Mouse (Mus musculus) brain, embryonic 14.5 days (tissue): ENCODE results near the gene Shroom3. TPM values are rescaled to one million over a fixed set of nuclear protein-coding genes. Genes with fewer than 3 reads are reported as not detected.
A peak's percentile ranks its signal among the peaks of the same experiment; 100 is the strongest.

ENCODE experiments used
- DNase-seq: peaks from one replicate; pipeline ENCODE4 v3.0.0-alpha.2; 2011; ENCODE audit warnings: low read depth
- CTCF ChIP-seq: fragments of 200-500 bp; IDR thresholded peaks from 2 replicates; pipeline ENCODE4 v1.5.1; 2012; ENCODE audit warnings: inconsistent platforms, mild to moderate bottlenecking, moderate library complexity, borderline replicate concordance; ENCODE audit not compliant: insufficient read depth, insufficient read length; ENCODE audit errors: extremely low read depth
- POLR2A ChIP-seq: fragments of 200-500 bp; IDR thresholded peaks from 2 replicates; pipeline ENCODE4 v1.6.1; 2012; ENCODE audit warnings: mild to moderate bottlenecking, inconsistent platforms, borderline replicate concordance; ENCODE audit not compliant: poor library complexity, insufficient read depth, insufficient read length, severe bottlenecking; ENCODE audit errors: extremely low read depth
- polyA plus RNA-seq: library from polyadenylated mRNA; depleted of rRNA; stranded (reverse); fragments of >200 nt; gene quantifications from 2 replicates; pipeline ENCODE4 v1.2.3, GENCODE M21; 2012

Shroom3 gene
- polyA plus RNA-seq, 1 experiment: 8.0 TPM

DNA sequence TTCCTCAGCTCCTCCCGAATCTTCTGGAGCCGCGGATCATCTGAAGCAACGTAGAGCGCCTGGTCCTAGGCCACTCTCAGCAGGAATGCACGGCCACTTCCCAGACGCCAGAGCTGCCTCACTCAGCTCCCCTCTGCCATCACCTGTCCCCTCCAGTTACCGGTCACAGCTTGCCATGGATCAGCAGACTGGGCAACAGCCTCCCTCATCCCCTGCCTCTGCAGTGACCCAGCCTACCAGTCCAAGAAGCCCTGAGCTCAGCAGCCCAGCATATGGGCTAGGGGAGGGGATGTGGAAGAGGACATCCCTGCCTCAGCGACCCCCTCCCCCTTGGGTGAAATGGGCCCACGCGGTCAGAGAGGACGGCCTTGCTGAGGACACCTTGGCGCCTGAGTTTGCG is 267.3 kb downstream of the Shroom3 start:
- DNase-seq: no peak
- no peak for TF ChIP-seq POLR2A
- no peak for TF ChIP-seq CTCF

DNA sequence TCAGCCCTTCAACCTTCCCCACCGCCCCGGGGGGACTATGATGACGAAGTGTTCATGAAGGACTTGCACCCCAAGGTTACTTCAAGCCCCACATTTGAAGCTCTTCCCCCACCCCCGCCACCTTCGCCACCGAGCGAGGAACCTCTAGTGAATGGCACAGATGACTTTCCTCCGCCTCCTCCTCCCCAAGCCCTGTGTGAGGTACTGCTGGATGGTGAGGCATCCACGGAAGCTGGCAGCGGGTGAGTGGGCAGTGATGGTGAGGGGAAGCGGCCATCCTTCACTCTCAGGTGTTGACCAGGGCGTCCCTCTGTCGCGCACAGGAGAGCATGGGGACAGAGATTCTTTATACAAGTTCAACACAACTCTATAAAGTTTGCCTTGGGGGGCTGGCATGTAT is 267.8 kb downstream of the Shroom3 start:
- no peak for DNase-seq

DNA sequence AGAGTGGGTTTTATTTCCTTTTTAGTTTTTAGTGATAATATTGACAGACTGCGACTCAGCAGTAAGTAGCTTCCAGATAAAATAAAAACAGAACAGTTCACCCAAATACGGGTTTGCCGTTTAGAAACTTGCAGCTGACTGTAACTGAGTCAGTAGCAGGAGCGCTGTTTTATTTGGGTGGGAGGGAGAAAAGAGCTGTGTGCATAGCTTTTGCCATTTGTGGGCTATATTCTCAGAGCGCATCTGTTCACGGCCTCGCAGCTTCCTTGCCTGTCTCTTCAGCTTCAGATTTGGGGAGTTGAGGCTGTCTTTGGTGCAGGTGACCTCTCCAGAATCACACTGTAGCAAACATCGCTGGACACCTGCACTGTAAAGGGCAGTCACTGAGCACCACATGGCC is 270.6 kb downstream of the Shroom3 start:
- TF ChIP-seq CTCF (no peak), POLR2A (no peak)

More for the DNA sequence above, 267.8 kb downstream of the Shroom3 start:
- no peak for TF ChIP-seq POLR2A
- TF ChIP-seq CTCF: no peak

DNA sequence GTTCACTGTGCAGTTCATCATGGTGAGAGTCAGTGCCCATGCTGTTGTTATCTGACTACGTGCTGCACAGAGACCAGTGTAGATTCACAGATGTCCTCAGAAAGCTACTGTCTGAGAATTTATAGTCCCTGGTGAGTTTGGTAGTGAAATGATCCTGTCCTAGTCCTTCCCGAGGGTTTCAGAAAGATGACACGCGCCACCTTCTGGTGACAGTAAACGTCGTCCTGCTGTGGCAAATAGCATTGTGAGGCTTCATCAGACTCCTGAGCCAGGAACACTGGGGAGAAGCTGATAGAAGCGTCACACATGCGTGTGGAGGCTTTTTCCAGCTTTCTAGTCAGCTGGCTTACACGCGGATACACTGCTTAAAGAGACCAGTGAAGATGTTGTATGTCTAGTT is 271.1 kb downstream of the Shroom3 start:
- DNase-seq: peak; percentile 91
- TF ChIP-seq POLR2A (no peak), CTCF (peak; percentile 81)

More for the DNA sequence above, 270.6 kb downstream of the Shroom3 start:
- DNase-seq: no peak

DNA sequence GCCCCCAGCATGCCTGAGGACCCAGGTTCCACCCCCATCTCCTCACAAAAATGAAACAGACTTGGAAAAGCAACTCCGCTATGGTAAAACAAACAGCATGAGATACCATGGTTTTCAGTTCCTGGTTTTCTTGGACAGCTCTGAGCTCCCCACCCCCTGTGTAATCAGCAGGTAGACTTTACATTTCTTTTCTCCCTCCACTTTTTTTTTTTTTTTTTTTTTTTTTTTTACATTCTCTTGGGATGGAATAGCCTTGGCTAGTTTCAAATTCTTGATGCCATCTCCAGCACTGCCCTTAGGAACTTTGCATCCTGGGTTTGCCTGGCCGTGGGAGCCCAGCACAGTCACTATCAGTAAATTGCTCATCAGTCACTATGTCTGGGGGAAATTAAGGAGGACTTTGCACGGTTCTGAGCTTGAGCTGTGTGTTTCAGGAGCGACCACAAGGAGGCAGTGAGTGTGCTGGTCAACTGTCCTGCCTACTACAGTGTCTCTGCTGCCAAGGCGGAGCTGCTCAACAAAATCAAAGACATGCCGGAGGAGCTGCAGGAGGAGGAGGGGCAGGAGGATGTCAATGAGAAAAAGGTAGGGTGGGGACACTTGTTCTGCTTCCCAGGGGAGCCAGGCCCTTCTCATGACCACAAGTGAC is 271.7 kb downstream of the Shroom3 start:
- DNase-seq: peak; percentile 57
- TF ChIP-seq POLR2A: no peak
- peak; percentile 51; the same call in 1 of the 2 replicates for TF ChIP-seq CTCF

DNA sequence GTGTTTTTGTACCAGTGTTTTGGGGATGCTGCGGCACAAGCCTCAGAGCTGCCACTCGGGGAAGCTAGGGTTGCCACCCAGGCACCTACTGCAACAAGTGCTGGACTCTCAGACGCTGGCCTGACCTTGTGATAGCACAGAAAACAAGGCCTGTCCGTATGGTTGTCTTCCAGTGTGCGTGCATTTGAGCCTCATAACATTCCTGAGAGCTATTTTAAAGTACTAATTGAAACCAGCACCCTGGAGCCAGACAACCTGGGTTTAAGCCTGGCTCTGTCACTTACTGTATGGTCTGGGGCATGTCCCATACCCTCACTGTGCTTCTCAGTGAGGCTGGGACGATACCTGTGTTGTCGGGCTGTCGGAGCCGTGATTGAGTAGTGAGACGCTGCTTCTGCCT is 276.1 kb downstream of the Shroom3 start:
- DNase-seq: no peak
- TF ChIP-seq CTCF: no peak
- no peak for TF ChIP-seq POLR2A

DNA sequence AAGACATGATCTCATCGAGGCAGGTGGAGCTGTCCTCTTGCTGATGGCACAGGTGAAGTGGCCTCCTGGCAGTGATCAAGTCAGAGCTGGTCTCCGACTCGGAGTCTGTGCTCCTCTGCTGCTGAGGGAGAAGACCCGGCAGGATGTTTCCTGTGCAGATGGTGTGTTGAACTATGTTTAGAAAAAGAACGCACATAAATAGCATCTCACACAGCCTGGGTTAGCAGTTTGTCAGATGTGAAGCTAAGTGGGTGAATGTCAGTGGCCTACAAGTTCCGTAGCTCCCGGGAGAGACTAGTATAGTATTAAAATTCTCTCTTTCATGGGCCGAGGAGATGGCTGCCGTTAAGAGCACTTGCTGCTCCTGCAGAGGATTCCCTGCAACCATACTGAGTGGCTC is 276.5 kb downstream of the Shroom3 start:
- no peak for DNase-seq
- TF ChIP-seq POLR2A (no peak), CTCF (no peak)

DNA sequence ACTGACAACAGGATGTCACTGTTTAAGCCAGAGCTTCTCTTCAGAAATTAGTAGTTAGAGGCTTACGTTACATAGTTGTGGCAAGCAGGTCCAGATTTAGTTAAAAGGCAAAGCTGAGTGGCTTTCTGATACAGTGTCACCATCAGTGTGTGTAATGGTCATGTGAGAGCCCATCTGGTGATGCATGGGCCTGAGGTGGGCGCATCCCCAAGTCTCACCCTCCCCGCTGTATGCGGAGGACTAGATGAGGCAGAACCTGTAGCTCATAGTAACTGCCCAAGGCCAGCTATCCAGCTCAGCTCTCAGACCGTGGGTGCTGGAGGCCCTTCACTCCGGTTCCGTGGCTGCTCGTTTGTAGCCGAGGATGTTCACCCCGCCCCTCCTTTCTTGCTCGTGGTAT is 278.1 kb downstream of the Shroom3 start:
- no peak for DNase-seq

DNA sequence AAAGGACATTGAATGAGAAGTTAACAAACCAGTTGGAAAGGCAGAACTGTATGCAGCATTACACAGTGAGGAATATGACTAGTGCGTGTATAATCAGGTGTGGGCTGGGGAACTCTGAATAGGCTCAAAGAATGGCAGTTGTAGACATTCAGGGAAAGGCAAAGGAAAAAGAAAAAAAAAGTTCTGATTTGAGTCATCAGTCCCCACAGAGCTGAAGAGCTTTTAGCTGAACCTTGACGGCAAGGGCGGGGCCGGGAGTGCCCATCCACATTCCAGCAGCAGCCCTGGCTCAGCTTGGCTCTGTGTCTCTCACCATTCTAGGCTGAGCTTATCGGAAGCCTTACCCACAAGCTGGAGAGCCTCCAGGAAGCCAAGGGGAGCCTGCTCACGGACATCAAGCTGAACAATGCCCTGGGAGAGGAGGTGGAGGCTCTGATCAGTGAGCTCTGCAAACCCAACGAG is 278.6 kb downstream of the Shroom3 start:
- no peak for DNase-seq
- TF ChIP-seq POLR2A (no peak), CTCF (no peak)

More for the DNA sequence above, 278.1 kb downstream of the Shroom3 start:
- TF ChIP-seq CTCF: no peak
- no peak for TF ChIP-seq POLR2A

DNA sequence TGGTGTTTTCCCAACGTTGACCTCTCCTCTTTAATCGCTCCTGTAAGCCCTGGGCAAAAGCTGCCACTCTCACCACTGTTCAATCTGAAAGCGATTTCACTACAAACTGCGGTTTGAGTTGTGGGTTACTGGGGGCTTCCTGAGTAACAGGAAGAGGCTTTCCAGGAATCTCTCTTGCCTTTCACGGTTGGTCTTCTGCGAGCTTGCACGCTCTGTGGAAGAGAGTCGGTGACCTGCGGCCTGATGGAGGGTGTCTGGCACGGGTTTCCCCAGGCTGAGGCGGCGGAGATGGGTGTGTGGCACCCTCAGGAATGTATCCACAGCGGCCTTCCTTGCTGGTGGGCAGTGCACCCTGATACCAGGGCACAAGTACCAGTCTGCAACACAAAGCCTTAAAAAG is 281.5 kb downstream of the Shroom3 start:
- DNase-seq: no peak
- TF ChIP-seq POLR2A (no peak), CTCF (no peak)

DNA sequence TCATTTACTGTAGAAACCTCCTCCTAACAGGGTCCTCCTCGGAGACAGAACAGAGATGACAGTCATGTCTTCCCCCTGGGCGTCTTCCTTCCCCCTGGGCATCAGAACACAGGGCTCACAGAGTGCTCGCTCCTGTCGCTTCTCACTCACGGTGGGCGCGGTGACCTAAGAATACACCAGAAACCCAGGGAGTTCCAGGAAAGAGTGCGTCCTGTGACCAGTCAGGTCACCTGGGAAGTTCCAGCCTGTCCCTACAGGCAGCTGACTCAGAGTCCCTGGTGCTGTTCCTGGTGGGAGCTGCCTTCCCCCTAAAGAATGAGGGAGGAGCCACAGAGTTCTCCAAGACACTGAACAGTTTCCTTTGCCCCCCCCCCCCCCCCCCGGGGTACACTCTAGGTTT is 283.9 kb downstream of the Shroom3 start:
- TF ChIP-seq POLR2A: no peak
- no peak for TF ChIP-seq CTCF

DNA sequence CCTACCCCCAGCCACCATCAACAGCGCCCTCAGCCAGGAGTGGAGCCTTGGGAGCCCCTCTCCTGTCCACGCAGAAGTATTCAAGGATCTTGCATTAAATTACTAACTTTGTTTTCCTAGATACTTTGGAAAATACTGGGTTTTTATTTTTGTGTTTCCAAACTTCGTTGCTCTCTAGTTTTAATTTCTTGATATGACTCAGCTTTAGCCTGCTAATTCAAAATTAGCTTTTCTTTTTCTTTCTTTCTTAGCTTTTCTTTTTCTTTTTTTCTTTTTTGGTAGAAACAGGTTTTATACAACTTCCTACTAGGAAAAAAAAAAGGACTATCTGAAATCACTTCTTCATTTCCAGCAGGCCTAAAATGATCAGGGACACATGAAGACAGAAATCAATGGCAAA is 284.7 kb downstream of the Shroom3 start:
- no peak for DNase-seq
- TF ChIP-seq CTCF: no peak
- no peak for TF ChIP-seq POLR2A

More for the DNA sequence above, 283.9 kb downstream of the Shroom3 start:
- DNase-seq: no peak

DNA sequence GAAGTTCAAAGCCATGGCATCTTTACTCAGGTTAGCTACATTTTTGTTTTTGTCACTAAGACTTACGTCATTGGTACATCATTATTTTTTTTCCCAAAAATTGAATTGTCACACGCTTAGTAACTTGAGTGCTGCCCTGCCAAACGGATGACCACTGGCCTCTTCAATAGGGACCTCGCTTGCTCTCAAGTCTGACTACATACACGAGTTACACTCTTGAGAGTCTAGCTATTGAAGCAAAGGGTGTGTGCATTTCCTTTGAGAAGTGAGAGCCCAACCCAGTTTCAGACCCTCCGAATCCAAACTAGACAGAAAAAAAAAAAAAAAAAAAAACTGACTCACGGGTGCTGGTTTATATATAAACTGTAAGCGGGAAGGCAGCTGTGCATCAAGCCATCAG is 286.2 kb downstream of the Shroom3 start:
- no peak for DNase-seq
- TF ChIP-seq POLR2A (no peak), CTCF (no peak)

DNA sequence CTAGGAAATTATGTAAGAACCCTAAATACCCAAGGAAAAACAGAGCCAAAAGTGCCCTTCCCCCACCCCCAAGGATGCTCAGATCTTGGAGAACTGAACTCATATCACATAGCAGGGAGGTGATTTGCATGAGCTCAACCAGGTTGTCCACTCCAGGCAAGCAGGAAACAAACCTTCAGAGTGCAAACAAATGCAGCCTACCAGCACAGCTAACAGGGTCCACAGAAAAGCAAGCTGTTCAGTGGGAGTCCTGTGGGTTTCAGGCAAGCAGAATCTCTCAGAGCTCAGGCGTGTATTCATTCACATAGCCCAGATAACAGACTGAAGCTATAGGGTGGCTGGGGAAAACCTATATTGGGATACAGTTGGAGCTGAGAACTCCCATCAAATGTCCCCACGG is 286.7 kb downstream of the Shroom3 start:
- DNase-seq: no peak
- no peak for TF ChIP-seq CTCF
